Mouse (Mus musculus): Measurements from ENCODE around the gene Rps5.

Rps5 gene

DNA sequence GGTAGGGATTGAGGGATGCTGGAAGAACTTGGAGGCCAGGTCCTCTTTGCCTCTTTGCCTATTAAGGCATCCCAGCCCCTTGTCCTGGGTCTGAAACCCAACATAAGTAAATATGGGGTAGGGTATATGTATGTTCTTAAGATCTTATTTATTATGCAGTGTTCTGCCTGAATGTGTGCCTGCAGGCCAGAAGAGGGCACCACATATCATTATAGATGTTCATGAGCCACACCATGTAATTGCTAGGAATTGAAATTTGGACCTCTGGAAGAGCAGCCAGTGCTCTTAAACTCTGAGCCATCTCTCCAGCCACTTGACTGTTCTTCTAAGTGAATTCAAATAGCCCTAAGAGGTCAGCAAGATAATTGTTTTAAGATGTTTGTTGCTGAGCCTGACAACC is 8.5 kb upstream of the Rps5 start:
- TF ChIP-seq GATA4 (IDR thresholded peaks at IDR 0.05; ENCODE audit: insufficient replicate concordance, low read length), result no peak

DNA sequence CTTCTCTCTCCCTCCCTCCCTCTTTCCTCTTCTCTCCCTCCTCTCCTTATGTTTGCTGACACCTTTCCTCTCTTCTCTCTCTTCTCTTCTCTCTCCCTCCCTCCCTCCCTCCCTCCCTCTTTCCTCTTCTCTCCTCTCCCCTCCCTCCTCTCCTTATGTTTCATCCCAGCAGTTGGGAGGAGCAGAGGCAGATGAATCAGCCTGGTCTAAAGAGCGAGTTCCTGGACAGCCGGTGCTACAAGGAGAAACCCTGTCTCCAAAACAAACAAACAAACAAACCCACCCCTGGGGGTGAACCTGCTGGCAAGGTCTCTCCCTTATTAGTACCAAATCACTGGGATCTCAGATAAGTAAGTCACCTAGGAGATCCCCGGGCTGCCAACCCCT is 779 bp upstream of the Rps5 start:
- TF ChIP-seq GATA4 (IDR thresholded peaks at IDR 0.05; ENCODE audit: insufficient replicate concordance, low read length), result no peak

DNA sequence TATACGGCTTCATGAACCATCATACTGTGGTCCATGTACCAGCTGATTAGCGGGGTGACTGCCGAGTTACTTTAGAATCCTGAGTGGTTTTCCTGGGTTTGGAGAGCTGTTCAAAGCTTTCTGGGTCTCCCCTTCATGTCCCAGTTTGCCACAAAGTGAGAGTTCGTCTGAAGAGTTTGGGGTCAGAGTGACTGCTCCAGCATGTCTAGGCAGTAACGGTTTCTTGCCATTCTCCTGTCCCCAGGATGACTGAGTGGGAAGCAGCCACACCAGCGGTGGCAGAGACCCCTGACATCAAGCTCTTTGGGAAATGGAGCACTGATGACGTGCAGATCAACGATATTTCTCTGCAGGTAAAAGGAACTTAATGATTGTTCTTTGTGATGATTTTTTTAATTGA is 639 bp downstream of the Rps5 start:
- no peak for TF ChIP-seq GATA4 (IDR thresholded peaks at IDR 0.05; ENCODE audit: insufficient replicate concordance, low read length)

DNA sequence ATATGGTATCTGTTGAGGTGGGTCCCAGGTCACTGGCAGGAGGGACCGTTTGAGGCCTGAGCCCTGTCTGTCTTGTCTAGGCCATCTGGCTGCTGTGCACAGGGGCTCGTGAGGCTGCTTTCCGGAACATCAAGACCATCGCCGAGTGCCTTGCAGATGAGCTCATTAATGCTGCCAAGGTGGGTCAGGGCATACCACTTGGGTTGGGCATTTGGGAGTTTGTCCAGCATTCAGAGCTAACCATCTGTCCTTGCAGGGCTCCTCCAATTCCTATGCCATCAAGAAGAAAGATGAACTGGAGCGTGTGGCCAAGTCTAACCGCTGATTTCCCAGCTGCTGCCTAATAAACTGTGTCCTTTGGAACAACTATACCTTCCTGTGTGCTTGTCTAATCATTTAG is 4.2 kb downstream of the Rps5 start:
- TF ChIP-seq GATA4 (IDR thresholded peaks at IDR 0.05; ENCODE audit: insufficient replicate concordance, low read length), result no peak

DNA sequence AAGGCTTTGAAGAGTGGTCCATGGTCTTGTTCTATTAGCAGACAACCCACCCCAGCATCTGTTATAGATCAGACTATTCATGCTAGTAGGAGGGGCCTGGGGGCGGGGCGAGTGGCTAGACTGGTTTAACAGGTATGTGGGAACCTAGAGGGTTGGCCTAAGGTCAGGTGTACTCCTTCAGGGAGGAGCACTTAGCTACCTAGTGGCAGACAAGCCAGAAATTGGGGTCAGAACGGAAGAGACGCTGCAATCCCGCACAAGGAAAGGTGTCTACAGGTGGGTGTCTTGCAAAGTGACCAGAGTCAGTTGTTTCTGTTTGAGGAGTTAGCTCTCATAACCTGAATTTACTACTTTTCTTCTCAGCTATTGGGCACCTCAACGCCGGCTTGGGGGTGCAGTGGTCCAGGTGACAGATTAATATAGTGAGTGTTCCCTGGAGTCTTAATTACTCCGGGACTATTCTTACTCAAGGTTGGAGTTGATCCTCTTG is 5.1 kb downstream of the Rps5 start, which contains the start of gene Rnf225:
TSS of gene Rnf225 (plus strand) at position 226 of the 490 bp plus-strand sequence.
- no peak for TF ChIP-seq GATA4 (IDR thresholded peaks at IDR 0.05; ENCODE audit: insufficient replicate concordance, low read length)

DNA sequence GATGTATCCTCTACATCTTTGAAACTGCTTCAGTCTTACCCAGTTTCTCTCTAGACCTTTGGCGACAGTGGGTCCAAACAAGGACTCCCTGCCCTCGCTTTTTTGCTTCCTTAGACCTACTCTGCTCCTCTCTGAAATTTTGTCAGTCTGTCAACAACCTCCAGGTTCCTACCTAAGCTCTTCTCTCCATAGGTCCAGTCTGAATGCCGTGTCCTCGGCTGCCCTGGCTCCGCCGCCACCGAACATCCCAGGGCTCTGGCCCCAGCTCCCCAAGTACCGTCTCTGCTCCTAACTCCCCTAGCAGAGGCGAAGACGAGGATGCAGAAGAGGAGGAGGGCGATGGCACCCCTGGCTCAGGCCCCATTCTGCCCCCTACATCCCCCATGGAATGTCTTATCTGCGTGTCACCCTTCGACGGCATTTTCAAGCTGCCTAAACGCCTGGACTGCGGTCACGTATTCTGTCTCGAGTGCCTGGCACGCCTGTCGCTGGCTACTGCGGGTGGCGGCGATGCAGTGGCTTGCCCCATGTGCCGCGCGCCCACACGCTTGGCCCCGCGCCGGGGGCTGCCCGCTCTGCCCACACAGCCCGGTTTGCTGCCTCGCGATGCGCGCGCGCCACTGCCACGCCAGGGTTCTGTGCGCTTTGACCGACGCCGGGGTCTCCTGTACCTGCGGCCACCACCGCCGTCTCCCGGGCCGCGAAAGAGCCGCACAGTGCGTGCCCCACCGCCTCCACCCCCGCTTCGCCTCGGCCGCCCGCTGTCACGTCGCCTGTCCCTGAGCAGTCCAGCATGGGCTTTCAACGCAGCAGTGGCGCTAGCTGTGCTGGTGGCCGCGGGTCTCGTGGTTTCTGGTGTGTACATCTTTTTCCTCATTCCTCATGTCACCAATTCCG is 5.9 kb downstream of the Rps5 start:
- no peak for TF ChIP-seq GATA4 (IDR thresholded peaks at IDR 0.05; ENCODE audit: insufficient replicate concordance, low read length)

DNA sequence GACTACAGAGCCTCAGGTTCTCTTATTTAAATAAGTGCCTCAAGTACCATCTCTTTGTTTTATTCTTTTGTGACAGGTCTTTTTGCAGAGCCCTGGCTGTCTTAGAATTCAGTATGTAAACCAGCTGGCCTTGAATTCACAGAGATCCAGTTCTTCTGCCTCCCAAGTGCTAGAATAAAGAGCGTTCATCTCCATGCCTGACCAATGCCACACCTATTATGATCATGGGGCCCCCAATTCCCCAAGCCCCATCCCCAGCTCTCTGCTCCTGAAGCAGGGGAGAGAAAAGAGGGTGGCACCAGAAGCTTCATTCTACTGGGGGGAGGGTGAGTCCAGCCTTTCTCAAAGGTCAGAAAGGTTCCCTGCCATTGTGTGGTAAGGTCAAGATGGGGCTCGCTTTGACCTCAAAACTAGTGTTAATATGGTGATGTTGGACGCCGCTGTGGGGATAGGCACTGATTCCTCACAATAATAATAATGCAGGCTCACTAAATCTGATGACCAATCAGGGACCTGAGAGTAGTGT is 11.6 kb downstream of the Rps5 start:
- TF ChIP-seq GATA4 (IDR thresholded peaks at IDR 0.05; ENCODE audit: insufficient replicate concordance, low read length), result no peak

DNA sequence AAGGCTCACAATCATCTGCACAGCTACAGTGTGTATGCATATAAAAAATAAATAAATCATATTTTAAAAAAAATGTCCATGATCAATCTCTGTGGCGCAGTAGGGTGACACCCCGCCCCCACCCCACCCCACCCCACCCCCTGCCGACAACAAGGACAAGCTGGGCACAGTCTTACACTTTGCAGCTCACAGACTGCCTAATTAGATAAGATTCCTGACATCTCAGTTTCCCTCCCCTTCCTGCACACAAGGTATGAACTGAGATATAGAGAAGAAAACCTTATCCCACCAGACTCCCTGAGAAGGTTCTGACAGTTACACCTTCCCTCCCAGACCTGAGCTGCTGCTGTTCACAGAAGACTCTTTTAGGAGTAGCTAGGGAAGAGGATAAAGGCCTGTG is 12.7 kb downstream of the Rps5 start:
- no peak for TF ChIP-seq GATA4 (IDR thresholded peaks at IDR 0.05; ENCODE audit: insufficient replicate concordance, low read length)

DNA sequence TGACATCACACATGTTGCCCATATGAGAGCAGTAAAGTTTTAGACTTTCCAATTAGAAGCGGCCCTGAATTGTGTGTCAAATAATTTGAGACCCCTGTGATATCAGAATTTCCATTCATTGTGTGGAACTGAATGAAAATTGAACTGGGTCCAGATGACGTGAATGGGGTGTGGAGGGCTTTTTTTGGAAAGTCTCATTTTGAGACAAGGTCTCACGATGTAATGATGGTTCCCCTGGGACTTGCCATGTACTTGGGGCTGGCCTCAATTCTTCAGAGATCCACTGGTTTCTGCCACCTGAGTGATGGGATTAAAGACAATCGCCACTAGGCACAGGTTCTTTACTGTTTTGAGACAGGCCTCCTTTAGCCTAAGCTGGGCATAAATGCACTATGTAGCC is 18.5 kb downstream of the Rps5 start:
- TF ChIP-seq GATA4 (IDR thresholded peaks at IDR 0.05; ENCODE audit: insufficient replicate concordance, low read length), result no peak

DNA sequence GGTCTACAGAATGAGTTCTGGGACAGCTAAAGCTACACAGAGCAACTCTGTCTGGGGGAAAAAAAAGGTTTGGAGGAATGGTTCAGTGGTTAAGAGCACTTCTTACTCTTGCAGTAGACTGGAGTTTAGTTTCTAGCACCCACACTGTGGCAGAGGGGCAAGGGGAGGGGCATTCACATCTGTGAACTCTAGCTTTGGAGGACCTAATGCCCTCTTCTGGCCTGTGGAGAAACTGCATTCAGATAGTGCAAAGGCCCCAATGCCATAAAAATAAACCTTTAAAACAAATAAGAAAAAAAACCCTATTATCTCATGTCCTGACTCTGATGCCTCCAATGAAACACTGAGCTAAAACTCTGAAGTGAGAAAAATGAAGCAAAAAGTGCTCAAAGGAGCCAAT is 21.4 kb downstream of the Rps5 start:
- TF ChIP-seq GATA4 (IDR thresholded peaks at IDR 0.05; ENCODE audit: insufficient replicate concordance, low read length), result no peak

DNA sequence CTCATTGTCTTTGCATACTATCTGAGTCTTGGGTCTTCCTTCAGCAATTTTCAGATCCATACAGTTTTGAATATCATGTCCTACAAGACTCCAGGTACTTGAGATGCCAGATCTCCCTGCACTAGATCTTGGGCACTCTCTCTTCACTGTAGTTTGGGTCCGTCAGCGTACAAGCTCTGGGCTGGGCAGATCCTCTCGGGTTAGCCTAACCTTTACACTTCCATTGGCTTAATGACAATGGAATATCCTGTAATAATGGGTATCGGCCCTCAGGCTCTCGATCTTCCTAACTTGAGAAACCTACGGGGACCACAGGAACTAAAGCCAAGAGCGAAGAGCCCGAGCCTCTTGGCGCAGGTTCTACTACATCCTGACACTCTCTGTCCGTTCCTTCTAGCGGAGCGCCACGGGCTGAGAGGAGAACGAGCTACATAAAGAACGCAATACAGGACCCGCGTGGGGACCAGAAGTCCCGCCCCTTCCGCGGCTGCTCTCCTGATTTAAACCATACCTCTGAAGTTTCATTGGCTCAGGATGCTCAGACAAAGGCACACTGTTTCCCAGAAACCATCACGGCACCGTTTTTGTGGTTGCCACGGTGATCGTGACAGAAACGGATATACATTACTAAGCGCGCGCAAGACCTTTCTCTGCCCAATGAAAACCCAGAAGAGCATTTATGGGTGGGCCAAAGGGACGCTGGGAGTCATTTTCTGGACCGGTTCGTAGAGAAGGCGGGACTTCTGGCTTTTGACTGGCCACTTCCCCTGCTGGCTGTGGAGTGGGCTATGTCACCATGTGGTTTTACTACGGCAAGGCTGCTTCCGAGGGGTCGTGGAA is 27.2 kb downstream of the Rps5 start:
- TF ChIP-seq GATA4 (IDR thresholded peaks at IDR 0.05; ENCODE audit: insufficient replicate concordance, low read length), result no peak

DNA sequence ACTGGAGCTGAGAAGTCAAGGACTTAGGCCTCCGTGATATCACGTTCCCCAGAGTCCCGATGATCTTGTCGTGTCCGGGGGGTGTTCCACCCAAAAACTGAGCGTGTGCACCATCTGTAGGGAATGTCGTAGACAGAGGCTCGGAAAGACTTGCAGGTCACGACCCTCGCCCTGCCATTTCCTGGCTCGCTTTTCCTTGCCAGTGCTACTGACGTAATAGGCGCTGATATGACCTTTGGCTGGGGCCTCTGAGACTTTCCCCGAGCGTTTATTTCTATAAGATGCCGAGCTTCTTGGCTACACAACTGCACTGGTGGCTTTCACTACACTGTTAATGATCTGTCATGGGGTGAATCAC is 27.8 kb downstream of the Rps5 start:
- no peak for TF ChIP-seq GATA4 (IDR thresholded peaks at IDR 0.05; ENCODE audit: insufficient replicate concordance, low read length)

DNA sequence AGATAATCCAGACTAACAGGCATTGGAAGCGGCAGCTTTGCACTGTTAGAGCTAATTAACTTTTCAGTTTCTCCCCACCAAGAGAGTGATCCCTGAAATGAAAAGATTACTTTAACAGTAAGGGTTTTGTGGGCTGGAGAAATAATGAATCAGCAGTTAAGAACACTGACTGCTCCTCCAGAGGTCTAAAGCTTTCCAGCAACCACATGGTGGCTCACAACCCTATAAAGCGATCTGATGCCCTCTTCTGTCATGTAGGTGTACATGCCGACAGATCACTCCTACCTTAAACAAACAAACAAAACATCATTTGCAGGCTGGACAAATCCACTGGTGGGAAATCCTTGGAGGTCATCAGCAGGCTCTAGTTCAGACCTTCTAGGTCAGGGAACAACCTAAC is 32.8 kb downstream of the Rps5 start:
- TF ChIP-seq GATA4 (IDR thresholded peaks at IDR 0.05; ENCODE audit: insufficient replicate concordance, low read length), result no peak

DNA sequence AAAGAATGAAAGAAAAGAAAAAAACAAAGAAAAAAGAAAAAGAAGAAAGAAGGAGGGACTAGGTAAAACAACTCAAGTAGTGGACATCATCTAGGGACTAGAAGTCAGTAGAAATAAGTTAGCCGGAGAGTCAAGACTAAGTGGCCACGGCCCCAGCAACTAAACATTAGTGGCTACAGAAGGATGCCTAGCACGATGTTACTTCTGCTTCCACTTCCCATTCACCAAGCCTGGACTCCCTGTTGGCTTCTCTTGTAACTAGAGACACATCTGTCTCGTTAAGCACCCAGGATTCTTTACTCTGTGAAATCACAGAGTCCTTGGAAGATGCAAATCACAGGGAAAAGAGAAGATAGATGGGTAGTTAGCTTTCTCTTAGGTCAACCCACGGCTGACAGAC is 35.4 kb downstream of the Rps5 start:
- TF ChIP-seq GATA4 (IDR thresholded peaks at IDR 0.05; ENCODE audit: insufficient replicate concordance, low read length), result no peak

DNA sequence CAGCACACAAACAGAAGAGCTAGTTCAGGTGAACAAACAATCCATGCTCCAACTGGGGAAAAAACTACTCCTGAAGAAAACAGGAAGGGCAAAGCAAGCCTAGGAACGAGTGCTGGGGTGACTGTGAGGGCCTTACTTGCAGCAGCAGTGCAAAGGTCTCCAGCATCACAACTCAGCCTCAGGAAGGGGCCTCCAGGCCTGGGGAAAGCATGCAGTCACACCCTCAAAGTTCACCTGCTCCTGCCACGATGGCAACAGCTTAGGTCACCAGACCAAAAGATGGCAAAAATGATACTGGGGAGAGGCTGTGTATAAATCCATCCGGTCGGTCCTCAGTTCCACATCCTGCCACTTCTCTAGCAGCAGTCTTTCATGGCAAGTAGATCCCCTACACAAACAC is 36.9 kb downstream of the Rps5 start:
- no peak for TF ChIP-seq GATA4 (IDR thresholded peaks at IDR 0.05; ENCODE audit: insufficient replicate concordance, low read length)

DNA sequence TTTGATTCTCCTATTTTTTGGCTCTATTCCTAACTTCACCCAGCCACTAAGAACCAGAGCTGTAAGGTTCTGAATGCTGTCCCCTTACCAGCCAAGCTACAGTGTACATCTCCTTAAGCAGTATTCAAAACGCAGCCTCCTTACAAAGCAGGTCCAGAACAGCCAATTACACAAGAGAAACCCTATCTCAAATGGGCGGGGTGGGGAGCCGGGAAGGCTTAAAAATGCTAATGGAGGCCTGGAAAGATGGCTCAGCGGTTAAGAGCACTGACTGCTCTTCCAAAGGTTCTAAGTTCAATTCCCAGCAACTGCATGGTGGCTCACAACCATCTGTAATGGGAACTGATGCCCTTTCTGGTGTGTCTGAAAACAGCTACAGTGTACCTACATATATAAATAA is 37.6 kb downstream of the Rps5 start:
- TF ChIP-seq GATA4 (IDR thresholded peaks at IDR 0.05; ENCODE audit: insufficient replicate concordance, low read length), result no peak
